8 mouse cellular contexts compared by ENCODE assay signal in the genomic region with DNA sequence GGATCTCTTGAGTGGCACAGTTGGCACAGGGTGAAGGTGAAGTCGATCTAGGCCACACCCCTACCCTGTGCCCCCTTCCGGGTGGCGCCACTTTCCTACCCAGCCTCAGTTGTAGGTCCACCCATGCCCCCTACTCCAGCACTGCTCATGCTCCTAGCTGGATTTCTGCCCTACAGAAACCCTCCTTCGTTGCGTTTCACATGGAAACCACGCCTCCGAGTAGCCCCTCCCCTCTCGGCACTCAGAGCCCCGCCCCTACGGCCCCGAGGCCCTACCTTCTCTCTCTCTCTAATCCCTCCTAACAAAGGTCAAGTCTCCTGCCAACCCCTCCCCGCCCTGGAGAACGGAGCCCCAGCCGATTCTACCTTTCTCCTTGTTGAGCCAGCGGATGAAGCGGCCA. TPM values are rescaled to one million over a fixed set of nuclear protein-coding genes. Genes with fewer than 3 reads are reported as not detected.
DNase-seq lines count a peak whose midpoint lies in the region; ATAC-seq and TF ChIP-seq lines count a peak whose summit lies in the region.

No protein-coding gene starts in this region.

- H3K27ac ChIP-seq in brown adipose tissue, adult 24 weeks (replicated peaks; ENCODE audit: low read depth, low read length), result peak overlapping the region; percentile 91
- H3K27ac ChIP-seq in hindbrain, embryonic 15.5 days (replicated peaks), result no peak overlapping the region
- H3K27ac ChIP-seq in liver, embryonic 11.5 days (ENCODE audit: low read depth, low read length), result no peak overlapping the region
- H3K27ac ChIP-seq in neural tube, embryonic 13.5 days (replicated peaks), result no peak overlapping the region

- WGBS in hindbrain, embryonic 15.5 days, result 5% methylated on average over 16 of the region's 16 CpGs
- 6% methylated on average over 16 of the region's 16 CpGs for WGBS in liver, embryonic 11.5 days
- WGBS in neural tube, embryonic 13.5 days, result 6% methylated on average over 16 of the region's 16 CpGs

- H3K9ac ChIP-seq in hindbrain, embryonic 15.5 days, result 0 out of 2 replicates have a peak overlapping the region, but pooled peaks have one; percentile 16
- no peak overlapping the region for H3K9ac ChIP-seq in liver, embryonic 11.5 days (ENCODE audit: low read depth, low read length)
- peak overlapping the region; percentile 31; the same call in 1 of the 2 replicates for H3K9ac ChIP-seq in neural tube, embryonic 13.5 days

- ATAC-seq in hindbrain, embryonic 15.5 days (ENCODE audit: low FRiP score, low read depth), result no peak; the same call in 1 of the 2 replicates
- no peak; the same call in 1 of the 2 replicates for ATAC-seq in liver, embryonic 11.5 days (replicated peaks; ENCODE audit: low FRiP score)
- no peak for ATAC-seq in neural tube, embryonic 13.5 days (ENCODE audit: low read depth)

- intact Hi-C loops in gastrocnemius, postnatal 36 days (cut with DNase I), result no loop called here

- no peaks in the 10 kb centered on the region for H3K9me3 ChIP-seq in E14TG2a.4 (ENCODE audit: low read length)
- H3K9me3 ChIP-seq in hindbrain, embryonic 15.5 days, result no peaks in the 10 kb centered on the region
- no peaks in the 10 kb centered on the region for H3K9me3 ChIP-seq in liver, embryonic 11.5 days (ENCODE audit: control insufficient read depth, low read length)
- H3K9me3 ChIP-seq in neural tube, embryonic 13.5 days, result no peaks in the 10 kb centered on the region

- H3K27me3 ChIP-seq in E14TG2a.4 (ENCODE audit: insufficient read depth, low read length), result peaks cover 75% of the 10 kb centered on the region
- no peaks in the 10 kb centered on the region for H3K27me3 ChIP-seq in hindbrain, embryonic 15.5 days
- H3K27me3 ChIP-seq in liver, embryonic 11.5 days (replicated peaks; ENCODE audit: control insufficient read depth, insufficient read depth, low read length), result peaks cover 32% of the 10 kb centered on the region
- peaks cover 18% of the 10 kb centered on the region; the same call in 1 of the 2 replicates for H3K27me3 ChIP-seq in neural tube, embryonic 13.5 days

- no peaks in the 10 kb centered on the region for H3K36me3 ChIP-seq in E14TG2a.4 (ENCODE audit: insufficient read depth, low read length)
- no peaks in the 10 kb centered on the region for H3K36me3 ChIP-seq in hindbrain, embryonic 15.5 days
- no peaks in the 10 kb centered on the region for H3K36me3 ChIP-seq in liver, embryonic 11.5 days (ENCODE audit: control insufficient read depth, insufficient read depth, low read length)
- H3K36me3 ChIP-seq in neural tube, embryonic 13.5 days, result no peaks in the 10 kb centered on the region

- TF ChIP-seq CTCF in E14TG2a.4 (conservative IDR thresholded peaks at IDR 0.05; ENCODE audit: low read length), result no peak

- peak overlapping the region; percentile 48 for H3K4me2 ChIP-seq in hindbrain, embryonic 15.5 days
- peak overlapping the region; percentile 51 for H3K4me2 ChIP-seq in liver, embryonic 11.5 days
- peak overlapping the region; percentile 48 for H3K4me2 ChIP-seq in neural tube, embryonic 13.5 days

- H3K4me3 ChIP-seq in E14TG2a.4 (replicated peaks; ENCODE audit: low read length), result peak overlapping the region; percentile 78
- peak overlapping the region; percentile 66 for H3K4me3 ChIP-seq in brown adipose tissue, adult 24 weeks (ENCODE audit: insufficient read depth, low read depth, low read length)
- peak overlapping the region; percentile 18 for H3K4me3 ChIP-seq in hindbrain, embryonic 15.5 days
- peak overlapping the region; percentile 0; the same call in 1 of the 2 replicates for H3K4me3 ChIP-seq in liver, embryonic 11.5 days (ENCODE audit: low read depth, low read length)
- H3K4me3 ChIP-seq in neural tube, embryonic 13.5 days, result peak overlapping the region; percentile 8; the same call in 1 of the 2 replicates

- peaks cover 58% of the 10 kb centered on the region for H3K4me1 ChIP-seq in E14TG2a.4 (replicated peaks; ENCODE audit: low read depth, low read length)
- H3K4me1 ChIP-seq in brown adipose tissue, adult 24 weeks (ENCODE audit: control insufficient read depth, insufficient read depth, insufficient read length, low read length), result peaks cover 3% of the 10 kb centered on the region; the same call in 1 of the 2 replicates
- H3K4me1 ChIP-seq in hindbrain, embryonic 15.5 days (replicated peaks), result peaks cover 12% of the 10 kb centered on the region
- H3K4me1 ChIP-seq in liver, embryonic 11.5 days (replicated peaks; ENCODE audit: control insufficient read depth, insufficient read depth, low read length), result 0 out of 2 replicates have a peak, but pooled peaks cover 3% of the 10 kb centered on the region
- H3K4me1 ChIP-seq in neural tube, embryonic 13.5 days (replicated peaks), result peaks cover 14% of the 10 kb centered on the region

- no peak for DNase-seq in liver, embryonic 11.5 days (ENCODE audit: low spot score)
- no peak for DNase-seq in right cerebral cortex, postnatal 10 days (ENCODE audit: low spot score in 2 of 2)
- DNase-seq in urinary bladder, adult 2 months (ENCODE audit: low spot score), result no peak
- no peak for DNase-seq in gastrocnemius, postnatal 36 days

RNA-seq across cellular contexts. Expression of gene Spdef, which starts 12.0 kb away (rescaled TPM):
- not detected in 2 replicates for polyA plus RNA-seq in brown adipose tissue, adult 24 weeks (2012; ENCODE audit: insufficient read depth, insufficient read length, missing spikeins)
- polyA plus RNA-seq in hindbrain, embryonic 15.5 days (2015; fragmentation: Nextera tagmentation; extraction: Ambion mirVana), result 0.68 and 1.1 TPM in 2 replicates
- 0.32 TPM in 1 of 2 replicates, not detected in the other for polyA plus RNA-seq in liver, embryonic 11.5 days (2014; fragmentation: Nextera tagmentation; extraction: Ambion mirVana)
- polyA plus RNA-seq in neural tube, embryonic 13.5 days (2015; fragmentation: Nextera tagmentation; extraction: Ambion mirVana), result 0.56 and 0.68 TPM in 2 replicates
- polyA plus RNA-seq in urinary bladder, adult 2 months (2012; rRNA removed), result 0.17 and 0.21 TPM in 2 replicates
- total RNA-seq in gastrocnemius, postnatal 36 days (2021), result not detected

Comparison
In these comparisons a context has a peak if more than half of its experiments do, and no peak if none do; other contexts are left out.
1. H3K4me3 ChIP-seq: peak in every context shown above with its lines; median percentile 78 in E14TG2a.4; 66 in brown adipose tissue, adult 24 weeks; 18 in hindbrain, embryonic 15.5 days; 8 in neural tube, embryonic 13.5 days; 0 in liver, embryonic 11.5 days.